25 mouse cellular contexts compared by ENCODE assay signal in the genomic region with DNA sequence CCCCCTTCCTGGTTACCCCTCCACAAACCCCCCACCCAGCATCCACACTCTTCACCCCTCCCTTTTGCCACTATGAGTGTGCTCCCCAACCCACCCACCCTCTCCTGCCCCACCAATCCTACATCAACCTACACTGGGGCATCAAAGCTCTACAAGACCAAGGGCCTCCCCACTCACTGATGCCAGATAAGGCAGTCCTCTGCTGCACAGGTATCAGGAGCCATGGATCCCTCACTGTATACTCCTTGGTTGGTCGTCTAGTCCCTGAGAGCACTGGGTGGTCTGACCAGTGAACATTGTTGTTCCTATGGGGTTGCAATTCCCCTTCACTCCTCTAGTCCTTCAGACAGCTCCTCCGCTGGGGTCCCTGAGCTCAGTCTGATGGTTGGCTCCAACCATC.
"Had no signal": no experiment of that assay in that cellular context is flagged by ENCODE, and none has a peak within 500 bp of the region (broad histone marks: within the 10 kb centered on the region; RNA-seq: fewer than 3 reads in every experiment).

No protein-coding gene starts in this region.

- H3K9me3 ChIP-seq: heart, embryonic 13.5 days; heart, embryonic 15.5 days; kidney, embryonic 15.5 days; limb, embryonic 13.5 days; limb, embryonic 15.5 days had no signal

- H3K4me2 ChIP-seq: heart, embryonic 11.5 days; heart, embryonic 13.5 days; heart, embryonic 15.5 days; hindbrain, embryonic 14.5 days; kidney, embryonic 15.5 days; limb, embryonic 13.5 days; limb, embryonic 15.5 days had no signal

- H3K4me3 ChIP-seq: heart, adult 2 months; heart, embryonic 13.5 days; heart, embryonic 15.5 days; kidney, embryonic 15.5 days; limb, embryonic 13.5 days; limb, embryonic 15.5 days had no signal

- ATAC-seq: forebrain, postnatal 0 days; hindbrain, embryonic 16.5 days; intestine, embryonic 16.5 days had no signal

- H3K4me1 ChIP-seq: heart, embryonic 13.5 days; heart, embryonic 15.5 days; kidney, embryonic 15.5 days; limb, embryonic 13.5 days; limb, embryonic 15.5 days had no signal

- H3K27me3 ChIP-seq: heart, embryonic 13.5 days; heart, embryonic 15.5 days; kidney, embryonic 15.5 days; limb, embryonic 13.5 days; limb, embryonic 15.5 days had no signal

- DNase-seq: forebrain, postnatal 0 days; gastrocnemius, postnatal 14 days; gastrocnemius, postnatal 36 days; heart, adult 11 months; heart, adult 2 months; heart, postnatal 14 days; heart, postnatal 36 days; kidney, adult 11 months; kidney, adult 2 months; kidney, adult 9 months; kidney, postnatal 14 days; kidney, postnatal 36 days; layer of hippocampus, adult 9-11 months; layer of hippocampus, postnatal 36 days; left cerebral cortex, postnatal 4 days had no signal

- H3K27ac ChIP-seq: heart, adult 2 months; heart, embryonic 13.5 days; heart, embryonic 15.5 days; hindbrain, embryonic 14.5 days; kidney, embryonic 15.5 days; kidney, postnatal 0 days; limb, embryonic 13.5 days; limb, embryonic 15.5 days had no signal

- H3K9ac ChIP-seq: forebrain, postnatal 0 days; heart, embryonic 13.5 days; heart, embryonic 15.5 days; hindbrain, embryonic 14.5 days; kidney, embryonic 15.5 days; limb, embryonic 13.5 days; limb, embryonic 15.5 days had no signal

- H3K36me3 ChIP-seq: heart, embryonic 13.5 days; heart, embryonic 15.5 days; kidney, embryonic 15.5 days; limb, embryonic 13.5 days; limb, embryonic 15.5 days had no signal
